ENCODE assay signal across 21 mouse cellular contexts in the genomic region with DNA sequence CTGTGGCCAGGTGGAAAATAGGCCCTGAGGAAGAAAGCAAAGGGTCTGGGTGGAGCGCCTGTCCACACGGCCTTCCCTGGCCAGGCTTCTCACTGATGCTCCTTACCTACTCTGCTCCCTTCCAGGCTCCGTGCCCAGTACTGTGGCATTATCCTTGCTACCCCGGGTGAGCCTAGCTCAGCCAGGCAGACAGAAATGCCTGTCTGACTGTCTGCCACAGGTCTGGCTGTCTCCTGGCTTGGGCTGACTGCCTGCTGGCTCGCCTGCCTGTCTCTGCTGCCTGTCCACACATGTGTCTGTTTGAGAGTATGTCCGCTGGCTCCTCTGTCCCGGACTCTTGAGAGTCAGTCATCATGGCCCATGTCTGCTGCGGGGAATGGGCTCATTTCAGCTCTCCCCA. TPM values are rescaled to one million over a fixed set of nuclear protein-coding genes. Genes with fewer than 3 reads are reported as not detected.
DNase-seq lines count a peak whose midpoint lies in the region; ATAC-seq and TF ChIP-seq lines count a peak whose summit lies in the region.
"Had no signal": no experiment of that assay in that cellular context is flagged by ENCODE, and none has a peak within 500 bp of the region (broad histone marks: within the 10 kb centered on the region; RNA-seq: fewer than 3 reads in every experiment).

No protein-coding gene starts in this region.

- no peak for TF ChIP-seq POLR2A in heart, adult 2 months (IDR thresholded peaks at IDR 0.05; ENCODE audit: insufficient read depth, low read depth, low read length)
- TF ChIP-seq POLR2A in thymus, adult 2 months (IDR thresholded peaks at IDR 0.05; ENCODE audit: control insufficient read depth, extremely low read depth, insufficient read depth, low read length, poor library complexity), result no peak

- H3K79me2 ChIP-seq in heart, adult 2 months (replicated peaks; ENCODE audit: control insufficient read depth, insufficient read depth, low read length), result no peaks in the 10 kb centered on the region

- no peaks in the 10 kb centered on the region for H3K27me3 ChIP-seq in heart, adult 2 months (ENCODE audit: control insufficient read depth, insufficient read depth, low read length)
- no peaks in the 10 kb centered on the region for H3K27me3 ChIP-seq in midbrain, embryonic 14.5 days (ENCODE audit: control insufficient read depth, insufficient read depth, low read length)
- no peaks in the 10 kb centered on the region for H3K27me3 ChIP-seq in midbrain, embryonic 13.5 days
- H3K27me3 ChIP-seq in thymus, adult 2 months (ENCODE audit: control insufficient read depth, insufficient read depth, low read length), result no peaks in the 10 kb centered on the region
- H3K27me3 ChIP-seq: hindbrain, embryonic 12.5 days; intestine, embryonic 15.5 days; neural tube, embryonic 12.5 days had no signal

- no peak overlapping the region for H3K4me2 ChIP-seq in midbrain, embryonic 14.5 days (ENCODE audit: low read length)
- H3K4me2 ChIP-seq in midbrain, embryonic 13.5 days (replicated peaks), result no peak overlapping the region
- H3K4me2 ChIP-seq: hindbrain, embryonic 12.5 days; intestine, embryonic 15.5 days; liver, embryonic 11.5 days; neural tube, embryonic 12.5 days had no signal

- WGBS in heart, adult 2 months, result 51% methylated on average over 8 of the region's 8 CpGs
- 90% methylated on average over 8 of the region's 8 CpGs for WGBS in midbrain, embryonic 14.5 days
- 91% methylated on average over 8 of the region's 8 CpGs for WGBS in midbrain, embryonic 13.5 days
- over 99% methylated on average over 8 of the region's 8 CpGs for WGBS in thymus, adult 2 months

- no peak for ATAC-seq in midbrain, embryonic 14.5 days (ENCODE audit: low FRiP score, low TSS enrichment)
- ATAC-seq in midbrain, embryonic 13.5 days, result no peak
- ATAC-seq: intestine, embryonic 15.5 days had no signal

- H3K4me1 ChIP-seq in heart, adult 2 months (ENCODE audit: control insufficient read depth, insufficient read depth, low read length), result no peaks in the 10 kb centered on the region
- peaks cover 10% of the 10 kb centered on the region for H3K4me1 ChIP-seq in midbrain, embryonic 14.5 days (ENCODE audit: control insufficient read depth, insufficient read depth, low read length)
- H3K4me1 ChIP-seq in midbrain, embryonic 13.5 days (replicated peaks), result peaks cover 21% of the 10 kb centered on the region
- H3K4me1 ChIP-seq in thymus, adult 2 months (replicated peaks; ENCODE audit: control insufficient read depth, insufficient read depth, low read length), result no peaks in the 10 kb centered on the region
- H3K4me1 ChIP-seq: intestine, embryonic 15.5 days had no signal

- no peak overlapping the region for H3K27ac ChIP-seq in heart, adult 2 months
- 0 out of 2 replicates have a peak overlapping the region, but pooled peaks have one; percentile 20 for H3K27ac ChIP-seq in midbrain, embryonic 14.5 days (replicated peaks; ENCODE audit: low read depth, low read length)
- H3K27ac ChIP-seq in midbrain, embryonic 13.5 days, result no peak overlapping the region
- no peak overlapping the region for H3K27ac ChIP-seq in thymus, adult 2 months (ENCODE audit: control insufficient read depth, insufficient read depth, low read length)
- H3K27ac ChIP-seq: forebrain, embryonic 10.5 days; hindbrain, embryonic 12.5 days; intestine, embryonic 15.5 days; left cerebral cortex, adult 2 months; neural tube, embryonic 12.5 days had no signal

- H3K9ac ChIP-seq in heart, adult 2 months (ENCODE audit: low read depth, low read length), result no peak overlapping the region
- H3K9ac ChIP-seq in midbrain, embryonic 14.5 days (replicated peaks; ENCODE audit: low read length), result no peak overlapping the region
- H3K9ac ChIP-seq in midbrain, embryonic 13.5 days (replicated peaks), result no peak overlapping the region
- H3K9ac ChIP-seq: hindbrain, embryonic 12.5 days; intestine, embryonic 15.5 days; neural tube, embryonic 12.5 days had no signal

- no peak overlapping the region for H3K4me3 ChIP-seq in heart, adult 2 months
- no peak overlapping the region for H3K4me3 ChIP-seq in midbrain, embryonic 14.5 days (replicated peaks; ENCODE audit: low read depth, low read length)
- no peak overlapping the region for H3K4me3 ChIP-seq in midbrain, embryonic 13.5 days (replicated peaks)
- no peak overlapping the region for H3K4me3 ChIP-seq in thymus, adult 2 months (ENCODE audit: control insufficient read depth, insufficient read depth, low read length)
- H3K4me3 ChIP-seq: forebrain, embryonic 10.5 days; hindbrain, embryonic 12.5 days; intestine, embryonic 15.5 days; left cerebral cortex, adult 2 months; neural tube, embryonic 12.5 days had no signal

- intact Hi-C loops in heart, adult 2 months (cut with DNase I), result loop anchor here (5.0 kb wide), 1 partner anchor 155 kb away; no protein-coding TSS in a partner anchor
- intact Hi-C loops in heart, postnatal 36 days (cut with DNase I), result no loop called here

- no peaks in the 10 kb centered on the region for H3K36me3 ChIP-seq in heart, adult 2 months (ENCODE audit: control insufficient read depth, insufficient read depth, low read length)
- H3K36me3 ChIP-seq in midbrain, embryonic 14.5 days (ENCODE audit: control insufficient read depth, insufficient read depth, low read length), result peaks cover 26% of the 10 kb centered on the region
- peaks cover 43% of the 10 kb centered on the region for H3K36me3 ChIP-seq in midbrain, embryonic 13.5 days
- no peaks in the 10 kb centered on the region for H3K36me3 ChIP-seq in thymus, adult 2 months (ENCODE audit: control insufficient read depth, insufficient read depth, low read length)
- H3K36me3 ChIP-seq: hindbrain, embryonic 12.5 days; intestine, embryonic 15.5 days; neural tube, embryonic 12.5 days had no signal

- TF ChIP-seq EP300 in heart, adult 2 months (IDR thresholded peaks at IDR 0.05; ENCODE audit: insufficient read depth, low read depth, low read length), result no peak

- DNase-seq in heart, adult 2 months, result peak; percentile 45 to 70
- no peak for DNase-seq in heart, postnatal 4 days
- DNase-seq in midbrain, embryonic 14.5 days, result no peak
- peak; percentile 74 for DNase-seq in cerebellum, adult 9-11 months
- peak; percentile 13 to 30 for DNase-seq in heart, postnatal 36 days
- no peak for DNase-seq in thymus, adult 2 months
- no peak for DNase-seq in thymus, postnatal 4 days
- DNase-seq: gastrocnemius, postnatal 10 days; kidney, postnatal 36 days; lung, adult 18-20 months; lung, postnatal 14 days; right cerebral cortex, adult 18-20 months; thymus, postnatal 36 days had no signal

- no peak for TF ChIP-seq CTCF in heart, adult 2 months (IDR thresholded peaks at IDR 0.05)
- TF ChIP-seq CTCF in thymus, adult 2 months (IDR thresholded peaks at IDR 0.05; ENCODE audit: borderline replicate concordance, control insufficient read depth, extremely low read depth, insufficient read depth, low read length, poor library complexity), result no peak

- no peaks in the 10 kb centered on the region for H3K9me3 ChIP-seq in midbrain, embryonic 14.5 days (ENCODE audit: control insufficient read depth, low read length)
- no peaks in the 10 kb centered on the region for H3K9me3 ChIP-seq in midbrain, embryonic 13.5 days
- H3K9me3 ChIP-seq: forebrain, embryonic 10.5 days; hindbrain, embryonic 12.5 days; intestine, embryonic 15.5 days; neural tube, embryonic 12.5 days had no signal

RNA-seq across cellular contexts. Expression of a gene that starts 37.6 kb away (rescaled TPM):
- total RNA-seq in heart, adult 2 months (2021), result 1 to 10 TPM; 2.0 to 2.8 TPM
- 8.1 and 8.6 TPM in 2 replicates for polyA plus RNA-seq in heart, adult 2 months (2012; rRNA removed)
- 1 to 10 TPM; 1.4 TPM for total RNA-seq in heart, postnatal 4 days (2021)
- 170 and 189 TPM in 2 replicates for polyA plus RNA-seq in midbrain, embryonic 14.5 days (2014; fragmentation: Nextera tagmentation; extraction: Ambion mirVana)
- 95.3 and 121 TPM in 2 replicates for polyA plus RNA-seq in midbrain, embryonic 13.5 days (2015; fragmentation: Nextera tagmentation; extraction: Ambion mirVana)
- 1 to 10 TPM; 2.4 to 3.1 TPM for total RNA-seq in heart, postnatal 36 days (2021)
- 6.3 and 6.7 TPM in 2 replicates for polyA plus RNA-seq in thymus, adult 2 months (2012; rRNA removed)

RNA-seq across cellular contexts. Expression of a gene that starts 54.3 kb away (rescaled TPM):
- total RNA-seq in heart, adult 2 months (2021), result 1 to 10 TPM; 1.1 to 1.9 TPM
- polyA plus RNA-seq in heart, adult 2 months (2012; rRNA removed), result 0.57 and 0.79 TPM in 2 replicates
- under 1 TPM; 0.74 to 0.77 TPM for total RNA-seq in heart, postnatal 4 days (2021)
- polyA plus RNA-seq in midbrain, embryonic 14.5 days (2014; fragmentation: Nextera tagmentation; extraction: Ambion mirVana), result 33.6 and 36.1 TPM in 2 replicates
- polyA plus RNA-seq in midbrain, embryonic 13.5 days (2015; fragmentation: Nextera tagmentation; extraction: Ambion mirVana), result 30.6 and 34.0 TPM in 2 replicates
- under 1 TPM; 0.87 to 0.97 TPM for total RNA-seq in heart, postnatal 36 days (2021)
- polyA plus RNA-seq in thymus, adult 2 months (2012; rRNA removed), result 0.31 and 0.55 TPM in 2 replicates
- polyA plus RNA-seq: C2C12 had no signal

Comparison
In these comparisons a context has a peak if more than half of its experiments do, and no peak if none do; other contexts are left out.
1. DNase-seq: peak in heart, adult 2 months (2 of 2), cerebellum, adult 9-11 months (single experiment) and heart, postnatal 36 days (2 of 2); none in heart, postnatal 4 days (single experiment), midbrain, embryonic 14.5 days (single experiment), thymus, adult 2 months (single experiment) and thymus, postnatal 4 days (single experiment).
2. RNA of a gene that starts 37.6 kb away (polyA plus RNA-seq): 170 to 189 TPM in midbrain, embryonic 14.5 days and 95.3 to 121 TPM in midbrain, embryonic 13.5 days; 8.1 to 8.6 TPM in heart, adult 2 months and 6.3 to 6.7 TPM in thymus, adult 2 months; every median in the first group is over 10 times any median in the second.
3. RNA of a gene that starts 54.3 kb away (polyA plus RNA-seq): 33.6 to 36.1 TPM in midbrain, embryonic 14.5 days and 30.6 to 34.0 TPM in midbrain, embryonic 13.5 days; 0.57 to 0.79 TPM in heart, adult 2 months and 0.31 to 0.55 TPM in thymus, adult 2 months; every median in the first group is over 10 times any median in the second.